Mouse (Mus musculus) neural tube, embryonic 10.5 days (tissue): ENCODE data around the gene Dll4.

ENCODE experiments used
- DNase-seq: peaks from one replicate; pipeline ENCODE4 v3.0.0-alpha.2; 2017; ENCODE audit warnings: low spot score; ENCODE audit errors: extremely low spot score

Gene Dll4

DNA sequence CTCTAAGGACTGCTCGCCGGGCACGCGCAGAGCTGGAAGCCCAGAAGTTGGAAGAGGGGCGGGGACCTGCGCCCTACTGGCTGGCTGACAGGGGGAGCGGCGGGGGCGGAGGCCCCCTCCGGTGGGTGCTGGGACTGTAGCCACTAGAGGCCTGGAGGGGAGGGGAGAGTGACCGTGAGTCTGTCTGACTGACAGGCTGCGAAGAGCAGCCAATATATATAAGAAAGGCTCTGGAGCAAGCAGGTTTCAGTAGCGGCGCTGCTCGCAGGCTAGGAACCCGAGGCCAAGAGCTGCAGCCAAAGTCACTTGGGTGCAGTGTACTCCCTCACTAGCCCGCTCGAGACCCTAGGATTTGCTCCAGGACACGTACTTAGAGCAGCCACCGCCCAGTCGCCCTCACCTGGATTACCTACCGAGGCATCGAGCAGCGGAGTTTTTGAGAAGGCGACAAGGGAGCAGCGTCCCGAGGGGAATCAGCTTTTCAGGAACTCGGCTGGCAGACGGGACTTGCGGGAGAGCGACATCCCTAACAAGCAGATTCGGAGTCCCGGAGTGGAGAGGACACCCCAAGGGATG lies at the start of gene Dll4:
TSS of gene Dll4 (plus strand) at position 217 of the 576 bp plus-strand sequence.
- DNase-seq, result peak; percentile 61

DNA sequence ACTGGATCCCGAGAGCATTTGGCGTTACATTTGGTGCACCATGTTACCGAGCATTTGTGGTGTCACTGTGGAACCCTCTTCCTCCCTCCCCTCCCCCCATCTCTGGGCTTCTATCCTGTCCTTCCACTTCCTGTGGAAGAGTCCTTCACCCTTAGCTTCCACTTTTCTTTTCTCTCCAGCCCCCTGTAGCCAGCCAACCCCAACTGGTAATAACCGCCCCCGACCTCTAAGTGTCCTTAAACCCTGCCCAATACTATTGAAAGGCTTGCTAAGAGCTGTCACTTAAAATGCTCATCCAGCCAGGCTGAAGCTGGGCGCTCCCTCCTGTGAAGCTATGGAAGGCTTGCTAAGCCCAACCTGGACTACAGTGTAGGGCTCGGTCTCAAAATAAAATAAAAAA lies 48.7 kb upstream of the Dll4 start:
- no peak for DNase-seq

- no peak for DNase-seq
These were observed 47.8 kb upstream of the Dll4 start for GRCm38 (mm10) chr2:119277810-119278209.

- no peak for DNase-seq
These were observed 43.6 kb upstream of the Dll4 start for GRCm38 (mm10) chr2:119281899-119282565.

GRCm38 (mm10) chr2:119287372-119287771 lies 38.2 kb upstream of the Dll4 start:
- DNase-seq, result no peak

- DNase-seq, result peak; percentile 99
These were observed 37.2 kb upstream of the Dll4 start, which contains the start of gene Vps18 for GRCm38 (mm10) chr2:119288270-119288882. Vps18 (plus strand) TSS chr2:119288740.

GRCm38 (mm10) chr2:119289014-119289416 lies 36.6 kb upstream of the Dll4 start:
- DNase-seq, result no peak

GRCm38 (mm10) chr2:119292281-119292680 lies 33.3 kb upstream of the Dll4 start:
- DNase-seq, result no peak

- no peak for DNase-seq
These were observed 32.7 kb upstream of the Dll4 start for GRCm38 (mm10) chr2:119292852-119293251.

- DNase-seq, result no peak
These were observed 32.3 kb upstream of the Dll4 start for GRCm38 (mm10) chr2:119293311-119293710.

DNA sequence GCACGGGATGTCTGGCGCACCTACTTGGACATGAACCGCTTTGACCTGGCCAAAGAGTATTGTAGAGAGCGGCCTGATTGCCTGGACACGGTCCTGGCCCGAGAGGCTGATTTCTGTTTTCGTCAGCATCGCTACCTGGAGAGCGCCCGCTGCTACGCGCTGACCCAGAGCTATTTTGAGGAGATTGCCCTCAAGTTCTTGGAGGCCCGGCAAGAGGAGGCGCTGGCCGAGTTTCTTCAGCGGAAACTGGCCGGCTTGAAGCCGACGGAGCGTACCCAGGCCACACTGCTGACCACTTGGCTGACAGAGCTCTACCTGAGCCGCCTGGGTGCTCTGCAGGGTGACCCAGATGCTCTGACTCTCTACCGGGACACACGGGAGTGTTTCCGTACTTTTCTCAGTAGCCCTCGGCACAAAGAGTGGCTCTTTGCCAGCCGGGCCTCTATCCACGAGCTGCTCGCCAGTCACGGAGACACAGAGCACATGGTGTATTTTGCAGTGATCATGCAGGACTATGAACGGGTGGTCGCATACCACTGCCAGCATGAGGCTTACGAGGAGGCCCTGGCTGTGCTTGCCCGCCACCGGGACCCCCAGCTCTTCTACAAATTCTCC lies 31.7 kb upstream of the Dll4 start:
- no peak for DNase-seq

- DNase-seq, result no peak
These were observed 31.2 kb upstream of the Dll4 start for GRCm38 (mm10) chr2:119294411-119294810.

DNA sequence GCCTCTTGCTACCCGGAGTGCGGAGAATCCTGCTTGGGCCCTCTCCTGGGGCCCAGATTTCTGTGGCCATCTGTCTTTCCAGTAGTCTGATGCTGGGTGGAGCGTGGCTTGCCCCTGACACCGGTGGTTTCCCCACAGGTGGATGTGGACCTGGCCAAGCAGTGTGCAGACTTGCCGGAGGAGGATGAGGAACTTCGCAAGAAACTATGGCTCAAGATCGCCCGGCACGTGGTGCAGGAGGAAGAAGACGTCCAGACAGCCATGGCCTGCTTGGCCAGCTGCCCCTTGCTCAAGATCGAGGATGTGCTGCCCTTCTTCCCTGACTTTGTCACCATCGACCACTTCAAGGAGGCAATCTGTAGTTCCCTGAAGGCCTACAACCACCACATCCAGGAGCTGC lies 28.8 kb upstream of the Dll4 start:
- DNase-seq, result no peak

- DNase-seq, result no peak
These were observed 28.1 kb upstream of the Dll4 start for GRCm38 (mm10) chr2:119297506-119297905.

DNA sequence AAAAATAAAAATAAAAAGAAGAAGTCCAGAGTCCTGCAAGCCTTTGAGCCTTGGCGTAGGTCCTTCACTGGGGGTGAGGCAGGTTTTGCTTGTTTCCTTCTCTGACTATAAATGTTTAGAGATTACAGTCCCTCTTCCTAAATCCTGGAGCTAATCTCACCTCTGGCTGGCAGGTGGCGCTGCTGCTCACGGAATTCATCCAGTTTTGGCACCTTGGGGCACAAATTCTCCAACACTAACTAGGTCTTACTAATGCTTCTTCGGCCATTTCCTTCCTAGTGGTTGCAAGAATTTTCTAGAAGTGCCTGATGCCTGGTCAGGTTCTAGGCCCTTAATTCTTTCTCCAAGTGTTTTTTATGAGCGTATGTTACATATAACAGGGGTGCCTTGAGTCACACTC lies 27.3 kb upstream of the Dll4 start:
- no peak for DNase-seq

- no peak for DNase-seq
These were observed 26.7 kb upstream of the Dll4 start for GRCm38 (mm10) chr2:119298839-119299238.

- peak; percentile 76 for DNase-seq
These were observed 25.4 kb upstream of the Dll4 start for GRCm38 (mm10) chr2:119299981-119300818.

GRCm38 (mm10) chr2:119300819-119301493 lies 24.6 kb upstream of the Dll4 start:
- no peak for DNase-seq

GRCm38 (mm10) chr2:119302876-119303275 lies 22.7 kb upstream of the Dll4 start:
- DNase-seq, result no peak

DNA sequence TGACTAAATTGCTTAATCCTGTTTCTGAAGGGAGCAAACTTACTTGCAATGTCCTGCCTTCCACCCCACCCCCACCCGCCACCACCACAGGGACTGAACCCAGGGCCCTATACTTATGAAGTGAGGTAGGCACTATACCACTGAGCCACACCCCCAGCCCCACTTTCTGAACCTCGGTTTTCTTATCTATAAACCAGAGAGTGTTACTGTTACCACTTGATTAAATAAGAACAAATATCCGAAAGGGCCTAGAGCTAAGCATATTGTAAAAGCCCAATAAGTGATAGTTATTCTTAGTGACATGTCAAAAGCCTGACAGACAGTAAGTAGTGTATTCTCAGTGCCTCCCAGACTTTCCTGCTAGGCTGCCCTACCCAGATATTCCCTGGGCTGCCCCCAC lies 21.2 kb upstream of the Dll4 start:
- DNase-seq, result no peak

GRCm38 (mm10) chr2:119304798-119305208 lies 20.8 kb upstream of the Dll4 start:
- DNase-seq, result no peak
